Mouse (Mus musculus) A20 (cell line): ENCODE results near the gene Hmx3.

Source experiments
- DNase-seq: peaks from one replicate; pipeline ENCODE4 v3.0.0-alpha.2; 2011; ENCODE audit warnings: low read depth, low spot score

Hmx3 gene

DNA sequence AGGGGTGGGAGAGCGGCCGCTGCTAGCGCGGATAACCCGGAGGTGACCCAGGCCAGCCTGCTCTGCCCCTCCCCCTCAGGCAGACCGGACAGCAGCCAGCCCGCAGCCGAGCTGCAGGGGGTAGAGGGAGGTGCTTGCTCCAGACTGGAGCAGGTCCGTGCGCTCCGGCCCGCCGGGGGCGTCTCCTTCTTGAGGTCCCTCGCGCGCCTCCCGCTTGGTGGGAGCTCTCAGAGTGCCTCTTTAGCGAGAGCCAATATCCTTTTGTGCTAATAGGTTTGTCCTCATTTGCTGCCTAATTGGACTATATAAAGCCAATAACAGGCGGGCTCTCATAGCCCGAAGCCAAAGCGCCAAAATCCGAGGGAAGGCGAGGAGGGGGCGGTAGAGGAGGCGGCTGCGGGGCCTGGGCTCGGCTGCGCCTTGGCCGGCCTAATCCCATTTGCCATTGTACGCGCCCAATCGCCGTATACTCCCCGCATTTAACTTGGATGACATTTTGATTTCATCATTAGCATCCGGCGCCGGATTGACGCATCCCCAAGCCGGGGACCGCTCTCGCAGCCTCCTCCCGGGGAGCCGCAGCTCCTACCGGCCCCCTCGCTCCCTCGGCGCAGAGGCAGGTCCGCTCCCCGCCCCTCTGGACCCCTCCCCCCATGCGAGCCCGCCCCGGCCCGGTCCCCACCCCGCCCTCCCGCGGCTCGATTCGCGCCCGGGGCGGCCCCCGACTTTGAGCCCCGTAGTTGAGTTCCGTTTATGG lies at the start of gene Hmx3:
Gene Hmx3, plus strand, starts transcription at position 753 of the 757 bp plus-strand sequence.
- DNase-seq = no peak

DNA sequence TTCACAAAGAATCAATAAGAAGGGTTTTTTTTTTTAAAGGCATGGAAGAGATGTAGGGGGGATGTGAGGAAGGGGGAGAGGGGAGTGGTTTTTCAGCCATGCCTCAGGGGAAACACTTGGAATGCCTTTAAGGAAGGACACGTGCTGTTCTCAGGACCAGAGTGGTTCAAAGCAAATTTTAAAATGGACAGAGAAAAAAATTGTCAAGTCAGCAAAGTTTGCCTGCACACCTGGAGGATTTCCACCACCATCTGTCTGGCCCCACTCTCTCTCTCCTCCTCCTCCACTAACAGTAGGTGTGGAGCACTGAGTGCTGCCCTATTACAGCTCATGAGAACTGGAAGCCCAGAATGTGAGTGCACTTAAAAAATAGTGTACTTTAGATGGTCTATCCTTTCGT lies 38.9 kb upstream of the Hmx3 start:
- DNase-seq = no peak

DNA sequence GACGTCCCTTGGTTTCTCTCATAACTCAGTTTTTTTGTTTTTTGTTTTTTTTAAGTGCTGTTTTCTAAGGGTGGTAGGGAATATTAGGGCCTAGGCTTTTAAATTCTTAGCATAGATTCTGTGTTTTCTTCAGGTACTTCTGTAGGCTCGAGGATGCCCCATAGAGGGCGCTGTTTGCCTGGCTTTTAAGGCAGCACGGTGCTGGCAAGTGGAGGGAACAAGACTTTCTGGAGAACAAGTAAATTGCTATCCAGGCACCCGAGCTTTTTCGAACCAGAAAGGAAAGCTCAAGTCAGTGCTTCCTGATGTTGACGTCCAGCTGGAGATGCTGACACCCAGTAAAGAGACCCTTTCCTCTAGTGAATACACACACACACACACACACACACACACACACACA lies 2.7 kb upstream of the Hmx3 start:
- peak; percentile 71 for DNase-seq

- DNase-seq = no peak
Measured at GRCm38 (mm10) chr7:131541184-131542114, 1.2 kb upstream of the Hmx3 start.

GRCm38 (mm10) chr7:131542872-131543622 lies 380 bp downstream of the Hmx3 start:
- DNase-seq = no peak

DNA sequence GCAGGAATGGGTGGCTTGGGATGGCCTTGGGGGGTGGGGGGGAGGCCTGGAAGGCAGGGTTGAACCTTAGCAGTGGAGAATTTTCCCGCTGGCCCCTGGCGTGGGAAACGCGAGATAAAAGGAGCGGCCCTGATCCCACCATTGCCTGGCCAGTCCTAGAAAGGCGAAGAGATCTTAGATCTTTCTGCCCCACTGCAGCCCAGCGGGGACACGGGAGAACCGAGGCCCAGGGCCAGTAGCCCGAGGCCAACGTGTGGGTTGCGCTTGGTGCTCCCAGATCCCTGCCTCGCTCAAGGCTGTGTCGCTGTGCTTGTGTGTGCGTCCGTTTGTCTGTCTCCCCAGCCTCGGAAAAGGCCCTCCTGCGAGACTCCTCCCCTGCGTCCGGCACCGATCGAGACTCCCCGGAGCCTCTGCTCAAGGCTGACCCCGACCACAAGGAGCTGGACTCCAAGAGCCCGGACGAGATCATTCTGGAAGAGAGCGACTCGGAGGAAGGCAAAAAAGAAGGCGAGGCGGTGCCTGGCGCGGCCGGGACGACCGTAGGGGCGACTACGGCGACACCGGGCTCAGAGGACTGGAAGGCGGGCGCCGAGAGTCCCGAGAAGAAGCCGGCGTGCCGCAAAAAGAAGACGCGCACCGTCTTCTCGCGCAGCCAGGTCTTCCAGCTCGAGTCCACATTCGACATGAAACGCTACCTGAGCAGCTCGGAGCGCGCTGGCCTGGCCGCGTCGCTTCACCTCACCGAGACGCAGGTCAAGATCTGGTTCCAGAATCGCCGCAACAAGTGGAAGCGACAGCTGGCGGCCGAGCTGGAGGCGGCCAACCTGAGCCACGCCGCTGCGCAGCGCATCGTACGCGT lies 1.2 kb downstream of the Hmx3 start:
- DNase-seq = no peak

DNA sequence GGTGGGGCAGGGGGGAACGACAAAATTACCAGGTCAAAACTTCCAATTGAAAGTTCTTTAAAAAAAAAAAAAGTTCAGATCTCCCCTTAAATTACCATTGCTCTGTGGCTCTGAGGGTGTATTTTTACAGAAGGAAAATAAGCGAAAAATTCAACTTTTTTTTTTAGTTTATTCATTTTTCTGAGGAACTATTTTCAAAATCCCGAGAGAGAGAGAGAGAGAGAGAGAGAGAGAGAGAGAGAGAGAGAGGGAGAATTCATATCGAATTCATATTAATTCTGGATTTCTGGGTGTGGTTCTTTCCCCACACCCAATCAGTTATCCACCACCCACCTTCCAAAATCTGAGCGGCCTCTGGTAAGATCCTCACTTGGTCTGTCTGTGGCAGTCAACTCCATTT lies 2.2 kb downstream of the Hmx3 start:
- no peak for DNase-seq

DNA sequence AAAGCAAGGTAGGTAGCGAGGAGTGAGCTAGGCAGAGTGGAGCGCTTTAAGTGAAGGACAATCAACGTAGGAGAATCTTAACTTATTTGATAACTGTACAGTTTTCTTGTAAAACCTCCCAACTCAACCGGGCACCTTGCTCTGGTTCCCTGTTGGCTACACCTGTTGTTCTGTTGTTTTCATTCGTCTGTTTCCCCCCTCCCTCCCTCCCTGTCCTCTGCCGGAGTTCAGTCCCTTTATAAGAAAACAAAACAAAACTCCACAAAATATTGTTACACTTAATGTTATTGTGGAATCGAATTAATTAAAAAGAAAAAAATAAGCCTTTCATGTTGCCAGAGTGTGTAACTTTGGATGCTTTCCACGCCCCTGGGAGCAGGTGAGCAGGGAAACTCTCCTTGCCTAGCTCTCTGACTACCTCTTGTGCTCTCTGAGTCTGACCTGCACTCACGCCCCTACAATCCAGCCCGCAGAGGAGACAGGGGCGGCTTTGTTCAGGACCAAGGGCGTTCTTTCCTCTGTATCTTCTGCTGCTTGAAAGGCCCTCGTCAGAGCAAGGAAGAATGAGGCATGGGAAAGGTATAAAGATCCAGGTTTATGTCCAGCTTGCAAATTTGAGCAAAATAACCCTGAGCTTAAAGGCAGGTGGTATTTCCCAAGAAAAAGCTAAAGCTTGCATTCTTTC lies 3.2 kb downstream of the Hmx3 start:
- no peak for DNase-seq

GRCm38 (mm10) chr7:131546423-131546822 lies 3.8 kb downstream of the Hmx3 start:
- no peak for DNase-seq

DNA sequence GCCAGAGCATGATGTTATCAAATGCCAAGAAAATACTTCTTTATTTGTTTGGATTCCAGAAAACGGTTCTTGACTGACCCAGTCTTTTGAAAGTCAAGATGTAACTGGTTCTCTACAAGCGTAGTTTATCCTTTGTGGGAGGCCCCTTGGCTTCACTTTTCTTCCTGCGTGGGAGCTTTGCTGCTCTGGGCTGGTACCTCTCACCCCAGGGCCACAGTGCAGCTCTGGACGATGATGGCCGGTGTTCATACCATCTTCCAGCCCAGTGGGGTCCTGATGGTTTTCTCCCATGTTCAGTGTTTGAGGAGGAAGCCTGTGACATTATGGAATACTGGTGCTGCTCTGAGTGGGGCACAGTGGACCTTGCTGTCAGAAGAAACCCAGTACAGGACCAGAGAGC lies 4.8 kb downstream of the Hmx3 start:
- DNase-seq = no peak

DNA sequence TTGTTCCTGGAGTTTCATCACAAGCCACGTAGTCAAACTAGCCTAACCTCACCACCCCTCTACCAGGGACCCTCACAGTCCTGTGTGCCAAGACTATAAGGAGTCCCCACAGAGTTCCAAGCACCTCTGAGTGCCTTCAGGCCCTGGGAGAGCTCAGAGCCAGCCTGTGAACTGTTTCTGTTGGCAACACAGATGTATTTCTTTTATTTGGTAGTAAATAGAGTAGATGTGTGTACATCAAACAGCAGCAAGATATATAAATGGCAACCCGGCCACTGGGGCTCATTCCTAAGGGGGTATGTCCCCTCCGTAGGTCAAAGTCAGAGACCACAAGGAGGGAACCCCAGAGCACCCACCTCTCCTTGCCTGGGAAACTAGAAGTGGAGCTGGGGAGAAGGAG lies 5.8 kb downstream of the Hmx3 start, which contains the start of gene Hmx2:
Gene Hmx2, plus strand, starts transcription at position 301 of the 400 bp plus-strand sequence.
- no peak for DNase-seq

- DNase-seq = no peak
Measured at GRCm38 (mm10) chr7:131551471-131551870, 8.8 kb downstream of the Hmx3 start.

DNA sequence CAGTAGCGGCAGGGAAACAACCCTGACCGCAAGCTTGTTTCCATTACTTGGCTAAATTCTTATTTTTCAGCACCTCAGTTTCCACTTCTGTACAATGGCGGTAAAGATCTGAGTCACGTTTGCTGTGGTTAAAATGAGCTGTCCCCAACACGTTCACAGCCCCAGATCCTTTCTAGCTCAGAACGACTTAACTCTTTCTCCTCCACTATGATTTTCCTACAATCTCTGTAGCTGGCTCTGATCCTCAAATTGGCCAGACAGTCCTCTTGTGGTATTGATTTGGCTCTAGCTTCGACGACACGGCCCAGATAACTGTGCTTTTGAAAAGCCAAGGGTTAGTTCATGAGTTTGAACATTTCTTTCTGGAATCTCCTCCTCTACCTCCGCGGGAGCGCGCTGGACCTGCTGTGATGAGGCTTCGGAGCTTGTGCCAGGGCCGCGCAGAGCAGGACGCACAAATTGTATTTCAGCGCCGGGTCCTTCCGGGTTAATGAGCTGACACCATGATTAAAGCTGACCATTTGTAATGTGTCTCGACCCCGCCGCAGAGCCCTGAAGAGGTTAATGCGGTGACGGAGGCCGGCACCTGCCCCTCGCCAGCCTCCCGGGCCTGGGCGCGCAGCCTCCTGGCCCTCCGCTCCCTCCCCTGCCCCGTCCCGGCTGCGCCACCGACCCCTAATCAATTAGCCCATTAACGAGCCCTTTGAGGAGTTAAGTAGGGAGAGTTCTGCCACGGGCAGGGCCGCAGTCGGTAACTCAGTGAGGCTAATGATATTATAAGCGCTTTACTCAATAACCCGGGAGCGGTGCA lies 9.5 kb downstream of the Hmx3 start:
- no peak for DNase-seq

DNA sequence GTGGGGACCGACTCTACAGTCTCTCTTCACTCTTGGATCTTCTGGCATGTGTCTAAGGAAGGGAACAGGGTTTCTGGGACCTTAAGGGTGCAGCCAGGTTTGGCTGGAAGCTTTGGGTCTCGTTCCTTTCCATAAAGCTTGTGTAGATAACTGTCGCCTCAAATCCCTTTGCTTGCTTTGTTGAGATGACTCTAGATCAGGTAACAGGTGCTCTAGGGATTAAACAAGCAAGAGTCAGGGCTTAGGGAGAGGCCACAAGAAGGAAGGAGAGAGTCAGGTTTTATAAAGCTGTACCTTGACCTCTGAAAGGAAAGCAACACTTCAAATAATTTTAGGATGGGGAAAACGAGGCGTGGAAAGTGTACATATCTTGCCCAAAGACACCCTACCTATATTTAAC lies 10.1 kb downstream of the Hmx3 start:
- no peak for DNase-seq

DNA sequence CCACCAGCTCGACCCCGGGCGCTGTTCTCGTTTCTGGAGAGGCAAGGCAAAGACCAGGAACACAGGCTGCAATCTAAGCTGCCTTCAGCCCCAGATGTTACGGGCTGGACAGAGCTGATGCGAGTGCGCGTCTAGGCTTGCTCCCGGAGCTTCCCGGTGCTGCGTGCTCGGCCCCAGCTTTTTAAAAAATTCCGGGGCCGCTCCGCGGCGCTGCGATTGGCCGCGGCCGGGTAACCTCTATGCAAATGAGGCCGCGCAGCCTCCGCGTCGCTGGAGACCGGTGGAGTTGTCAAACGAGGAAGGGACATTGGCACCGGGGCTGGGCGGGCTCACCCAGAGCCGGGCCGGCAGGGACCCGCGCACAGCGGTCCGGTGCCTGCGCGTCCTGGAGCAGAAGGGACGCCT lies 11.1 kb downstream of the Hmx3 start:
- peak; percentile 87 for DNase-seq

DNA sequence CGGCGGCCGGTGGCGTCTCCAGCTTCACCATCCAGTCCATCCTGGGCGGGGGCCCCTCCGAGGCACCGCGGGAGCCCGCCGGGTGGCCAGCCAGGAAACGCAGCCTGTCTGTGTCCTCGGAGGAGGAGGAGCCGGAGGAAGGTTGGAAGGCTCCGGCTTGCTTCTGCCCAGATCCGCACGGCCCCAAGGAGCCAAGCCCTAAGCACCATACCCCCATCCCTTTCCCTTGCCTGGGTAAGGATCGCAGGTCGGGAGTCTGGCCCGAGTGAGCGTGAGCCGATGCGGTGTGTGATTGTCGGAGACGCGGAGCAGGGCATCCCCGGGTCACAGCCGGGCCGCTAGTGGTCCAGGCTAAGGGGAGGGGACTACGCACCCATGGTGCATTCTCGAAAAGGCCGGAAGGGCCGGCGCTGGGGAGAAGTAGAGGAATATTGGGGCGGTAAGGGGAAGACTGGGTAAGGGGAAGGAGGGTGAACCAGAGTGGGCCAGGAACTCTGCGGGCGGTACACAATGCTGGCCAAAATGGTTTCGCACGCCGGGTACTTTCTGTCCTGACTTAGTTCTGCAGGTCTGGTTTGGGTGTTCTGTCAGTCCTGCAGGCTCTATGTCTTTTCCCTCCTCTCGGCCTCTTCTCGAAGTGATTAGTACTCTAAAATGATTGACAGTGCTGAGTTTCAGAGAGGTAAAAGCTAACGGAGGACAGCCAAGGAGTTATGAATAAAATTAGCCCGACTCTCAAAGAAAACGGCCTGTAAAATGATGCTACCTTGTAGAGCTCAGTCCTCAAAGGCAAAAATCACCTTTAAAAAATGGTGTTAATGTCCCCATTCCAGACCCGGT lies 11.9 kb downstream of the Hmx3 start:
- DNase-seq = peak; percentile 77

GRCm38 (mm10) chr7:131555301-131556081 lies 12.8 kb downstream of the Hmx3 start:
- no peak for DNase-seq

DNA sequence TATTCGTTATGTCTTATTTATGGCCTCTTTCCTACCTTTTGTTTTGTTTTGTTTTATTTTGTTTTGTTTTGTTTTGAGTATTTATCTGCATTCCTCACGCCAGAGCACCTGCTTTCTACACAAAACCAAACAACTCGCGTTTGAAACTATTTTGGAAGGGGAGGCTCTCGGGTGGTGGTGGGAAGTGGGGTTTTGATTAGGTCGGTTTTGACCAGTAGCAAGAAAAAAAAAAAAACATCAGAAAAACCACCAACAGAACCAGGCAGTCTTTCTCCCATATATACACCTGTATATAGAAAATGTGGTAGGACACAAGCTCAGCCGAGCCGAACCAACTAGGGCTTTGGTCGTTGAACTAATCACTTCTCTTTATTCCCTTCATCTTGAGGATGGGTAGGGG lies 13.4 kb downstream of the Hmx3 start:
- DNase-seq = no peak
